Mouse (Mus musculus) neural tube, embryonic 15.5 days (tissue): Measurements from ENCODE around the gene Ptgfrn. TPM values are rescaled to one million over a fixed set of nuclear protein-coding genes. Genes with fewer than 3 reads are reported as not detected.

Experiments used
- ATAC-seq: fragments of 200-750 bp; cut with Nextera tagmentation; 2 replicates; pipeline ENCODE4 v1.8.0; 2017; ENCODE audit warnings: mild to moderate bottlenecking, moderate TSS enrichment, moderate library complexity; ENCODE audit not compliant: low FRiP score
- H3K27ac ChIP-seq: fragments of 300-500 bp; sonication (generic); replicated peaks from 2 replicates; pipeline ENCODE4 v1.5.1; 2015; ENCODE audit warnings: mild to moderate bottlenecking, inconsistent platforms
- H3K27me3 ChIP-seq: fragments of 300-500 bp; sonication (generic); replicated peaks from 2 replicates; pipeline ENCODE4 v1.6.1; 2015; ENCODE audit warnings: inconsistent platforms
- H3K36me3 ChIP-seq: fragments of 300-500 bp; sonication (generic); 2 replicates; pipeline ENCODE4 v1.6.1; 2015; ENCODE audit warnings: inconsistent platforms
- H3K4me1 ChIP-seq: fragments of 300-500 bp; sonication (generic); 2 replicates; pipeline ENCODE4 v1.6.1; 2015; ENCODE audit warnings: inconsistent platforms
- H3K4me2 ChIP-seq: fragments of 300-500 bp; sonication (generic); 2 replicates; pipeline ENCODE4 v1.6.1; 2015; ENCODE audit warnings: inconsistent platforms, mild to moderate bottlenecking, moderate library complexity
- H3K4me3 ChIP-seq: fragments of 300-500 bp; sonication (generic); replicated peaks from 2 replicates; pipeline ENCODE4 v1.5.1; 2015; ENCODE audit warnings: mild to moderate bottlenecking, inconsistent platforms
- H3K9ac ChIP-seq: fragments of 300-500 bp; sonication (generic); replicated peaks from 2 replicates; pipeline ENCODE4 v1.6.1; 2015; ENCODE audit warnings: mild to moderate bottlenecking, inconsistent platforms
- H3K9me3 ChIP-seq: fragments of 300-500 bp; sonication (generic); replicated peaks from 2 replicates; pipeline ENCODE4 v1.6.1; 2016; ENCODE audit warnings: inconsistent platforms
- WGBS: fragments of 180-500 bp; shearing (Covaris S2); methylation state at CpG from one replicate; pipeline ENCODE4 v1.1.7; 2015; ENCODE audit warnings: mixed read lengths; 5-methylcytosine and 5-hydroxymethylcytosine counted together
- polyA plus RNA-seq: library from polyadenylated mRNA; unstranded; fragments of >200 nt; fragmentation: Nextera tagmentation; extraction: Ambion mirVana; gene quantifications from 2 replicates; pipeline ENCODE4 v1.2.1, GENCODE M21; 2015

The Ptgfrn gene
- polyA plus RNA-seq, 1 experiment from 2014 or later = 3.0 TPM

- WGBS = 93% methylated on average over 10 of the region's 10 CpGs
- no peak overlapping the region for H3K27ac ChIP-seq
- peaks cover 13% of the 10 kb centered on the region for H3K4me1 ChIP-seq
- no peaks in the 10 kb centered on the region for H3K9me3 ChIP-seq
- H3K4me3 ChIP-seq = no peak overlapping the region
- H3K27me3 ChIP-seq = no peaks in the 10 kb centered on the region
- no peak overlapping the region for H3K9ac ChIP-seq
- ATAC-seq = no peak
- no peak overlapping the region for H3K4me2 ChIP-seq
- H3K36me3 ChIP-seq = no peaks in the 10 kb centered on the region
Measured at GRCm38 (mm10) chr3:101013005-101013404, 97.1 kb downstream of the Ptgfrn start.

DNA sequence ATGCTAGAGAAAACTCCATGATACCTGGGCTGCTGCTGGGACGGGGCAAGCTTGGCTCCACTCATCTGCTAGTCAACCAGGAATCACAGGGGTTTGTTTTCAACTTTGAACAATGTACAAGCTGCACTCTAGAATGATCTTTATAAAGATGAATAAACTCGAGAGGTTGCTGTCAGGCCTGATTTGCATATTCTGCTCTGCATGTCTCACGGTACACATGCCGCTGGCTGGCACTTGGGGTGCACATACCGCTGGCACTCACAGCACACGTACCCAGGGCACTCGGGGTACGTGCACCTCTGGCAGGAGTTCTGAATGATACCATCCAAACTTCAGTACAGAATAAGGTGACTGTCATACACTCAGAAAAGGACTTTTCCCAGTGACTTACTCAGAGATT, 97.5 kb downstream of the Ptgfrn start:
- WGBS = 78% methylated on average over 8 of the region's 8 CpGs
- no peaks in the 10 kb centered on the region for H3K9me3 ChIP-seq
- H3K4me2 ChIP-seq = no peak overlapping the region
- no peak overlapping the region for H3K27ac ChIP-seq
- ATAC-seq = no peak
- H3K36me3 ChIP-seq = no peaks in the 10 kb centered on the region
- peaks cover 13% of the 10 kb centered on the region for H3K4me1 ChIP-seq
- H3K9ac ChIP-seq = no peak overlapping the region
- no peak overlapping the region for H3K4me3 ChIP-seq
- H3K27me3 ChIP-seq = no peaks in the 10 kb centered on the region

DNA sequence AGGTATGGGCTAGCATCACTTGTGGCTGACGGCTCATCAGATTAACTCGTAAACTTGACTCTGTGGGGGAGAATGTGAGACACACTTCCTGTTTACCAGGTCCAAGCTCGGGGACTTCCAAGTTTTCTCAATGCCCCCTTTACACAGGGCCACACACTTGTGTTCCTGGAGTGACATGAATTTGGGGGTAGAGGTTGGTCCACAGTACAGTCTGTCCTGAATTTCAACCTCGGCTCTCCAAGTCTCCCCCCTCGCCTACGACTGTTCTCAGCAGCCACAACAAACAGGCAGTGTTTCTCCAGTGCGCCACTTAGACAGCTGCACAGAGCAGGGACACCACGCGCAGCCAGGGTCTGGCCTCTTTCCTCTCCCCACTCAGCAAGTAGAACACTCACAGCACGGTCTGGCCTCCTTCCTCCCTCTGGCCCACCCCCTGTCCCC, 97.9 kb downstream of the Ptgfrn start:
- Histone ChIP-seq H3K4me1 (peaks cover 13% of the 10 kb centered on the region), H3K27ac (no peak overlapping the region), H3K27me3 (no peaks in the 10 kb centered on the region), H3K4me2 (no peak overlapping the region), H3K9me3 (no peaks in the 10 kb centered on the region), H3K36me3 (no peaks in the 10 kb centered on the region), H3K9ac (no peak overlapping the region), H3K4me3 (no peak overlapping the region)
- ATAC-seq = 0 out of 2 replicates have a peak, but pooled peaks have one; percentile 9
- 64% methylated on average over 10 of the region's 10 CpGs for WGBS

DNA sequence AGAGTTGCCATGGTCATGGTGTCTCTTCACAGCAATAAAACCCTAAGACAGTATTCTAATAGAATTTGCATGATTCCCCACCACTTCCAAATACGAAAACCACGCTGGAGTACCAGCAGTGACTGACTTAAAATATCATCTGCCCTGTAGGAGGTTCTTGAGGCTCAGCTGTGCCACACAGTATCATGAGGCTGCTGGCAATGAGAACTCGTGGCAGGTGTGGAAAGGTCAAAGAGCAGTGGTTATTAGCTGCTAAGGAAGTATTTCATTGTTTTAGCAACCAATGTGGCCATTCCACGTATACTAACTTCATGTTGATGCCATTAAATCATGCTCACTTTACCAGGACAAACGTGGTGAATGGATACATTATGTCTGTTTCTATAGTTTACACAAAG, 98.9 kb downstream of the Ptgfrn start:
- no peaks in the 10 kb centered on the region for H3K9me3 ChIP-seq
- no peak overlapping the region for H3K27ac ChIP-seq
- no peak overlapping the region for H3K9ac ChIP-seq
- WGBS = 52% methylated on average over 5 of the region's 5 CpGs
- H3K36me3 ChIP-seq = no peaks in the 10 kb centered on the region
- no peak overlapping the region for H3K4me2 ChIP-seq
- no peak for ATAC-seq
- H3K4me1 ChIP-seq = peaks cover 13% of the 10 kb centered on the region
- no peaks in the 10 kb centered on the region for H3K27me3 ChIP-seq
- no peak overlapping the region for H3K4me3 ChIP-seq

DNA sequence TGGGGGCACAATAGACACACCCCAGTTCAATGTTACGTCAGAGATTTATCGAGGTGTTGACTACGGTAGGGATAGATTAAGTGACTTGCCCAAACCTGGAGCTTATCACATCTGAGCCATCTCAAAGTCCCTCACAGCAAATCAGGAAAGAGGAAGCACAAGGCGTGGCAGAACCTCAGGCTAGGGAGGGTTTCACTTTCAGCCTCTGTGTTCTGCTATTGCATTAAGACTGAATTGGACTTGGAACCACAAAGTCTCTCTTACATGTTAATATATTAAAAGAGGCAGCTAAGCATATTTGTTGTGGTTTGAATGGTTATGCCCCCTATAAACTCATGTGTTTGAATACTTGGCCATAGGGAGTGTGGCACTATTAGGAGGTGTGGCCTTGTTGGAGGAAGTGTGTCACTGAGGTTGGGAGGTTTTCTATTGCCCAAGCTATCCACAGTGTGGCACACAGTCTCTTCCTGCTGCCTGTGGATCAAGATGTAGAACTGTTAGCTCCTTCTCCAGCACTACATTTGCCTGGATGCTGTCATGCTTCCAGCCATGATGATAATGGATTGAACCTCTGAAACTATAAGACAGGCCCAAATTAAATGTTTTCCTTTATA, 99.4 kb downstream of the Ptgfrn start:
- H3K27ac ChIP-seq = no peak overlapping the region
- peaks cover 13% of the 10 kb centered on the region for H3K4me1 ChIP-seq
- no peak overlapping the region for H3K4me3 ChIP-seq
- WGBS = 94% methylated on average over 4 of the region's 4 CpGs
- no peaks in the 10 kb centered on the region for H3K9me3 ChIP-seq
- H3K9ac ChIP-seq = no peak overlapping the region
- no peaks in the 10 kb centered on the region for H3K36me3 ChIP-seq
- no peak for ATAC-seq
- H3K27me3 ChIP-seq = no peaks in the 10 kb centered on the region
- no peak overlapping the region for H3K4me2 ChIP-seq

GRCm38 (mm10) chr3:101007112-101007782, 102.8 kb downstream of the Ptgfrn start:
- 70% methylated on average over 5 of the region's 5 CpGs for WGBS
- H3K4me3 ChIP-seq = no peak overlapping the region
- no peak overlapping the region for H3K4me2 ChIP-seq
- no peaks in the 10 kb centered on the region for H3K36me3 ChIP-seq
- no peaks in the 10 kb centered on the region for H3K4me1 ChIP-seq
- no peak overlapping the region for H3K9ac ChIP-seq
- H3K27me3 ChIP-seq = no peaks in the 10 kb centered on the region
- H3K9me3 ChIP-seq = no peaks in the 10 kb centered on the region
- peak; percentile 63; the same call in 1 of the 2 replicates for ATAC-seq
- H3K27ac ChIP-seq = no peak overlapping the region

DNA sequence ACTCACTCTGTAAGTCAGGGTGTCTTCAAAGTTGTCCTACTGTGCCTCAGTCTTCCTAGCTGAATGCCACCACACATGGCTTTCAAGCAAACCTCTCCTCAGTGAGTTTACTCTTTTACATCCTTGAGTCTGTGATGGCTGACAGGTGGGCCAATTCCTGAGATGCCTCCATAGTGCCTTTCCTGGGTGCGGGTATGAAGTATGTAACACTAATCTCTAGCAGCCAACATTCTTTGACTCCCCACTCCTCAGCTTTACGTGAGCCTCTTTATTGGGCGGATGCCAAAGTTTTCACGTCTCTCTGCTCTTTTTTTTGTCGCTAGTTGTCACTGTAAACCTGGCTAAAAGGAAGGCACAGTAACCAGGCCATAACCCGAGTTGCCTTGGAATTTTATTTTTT, 104.7 kb downstream of the Ptgfrn start:
- ATAC-seq = no peak
- H3K4me3 ChIP-seq = no peak overlapping the region
- H3K4me1 ChIP-seq = no peaks in the 10 kb centered on the region
- no peak overlapping the region for H3K4me2 ChIP-seq
- H3K9me3 ChIP-seq = no peaks in the 10 kb centered on the region
- no peaks in the 10 kb centered on the region for H3K36me3 ChIP-seq
- H3K9ac ChIP-seq = no peak overlapping the region
- no peaks in the 10 kb centered on the region for H3K27me3 ChIP-seq
- H3K27ac ChIP-seq = no peak overlapping the region
- WGBS = 84% methylated on average over 6 of the region's 6 CpGs

GRCm38 (mm10) chr3:101003575-101004356, 106.3 kb downstream of the Ptgfrn start:
- no peak for ATAC-seq
- H3K36me3 ChIP-seq = no peaks in the 10 kb centered on the region
- H3K4me1 ChIP-seq = no peaks in the 10 kb centered on the region; the same call in 1 of the 2 replicates
- no peak overlapping the region for H3K9ac ChIP-seq
- no peaks in the 10 kb centered on the region for H3K27me3 ChIP-seq
- no peaks in the 10 kb centered on the region for H3K9me3 ChIP-seq
- H3K4me3 ChIP-seq = no peak overlapping the region
- H3K27ac ChIP-seq = no peak overlapping the region
- no peak overlapping the region for H3K4me2 ChIP-seq
- WGBS = 89% methylated on average over 15 of the region's 15 CpGs

DNA sequence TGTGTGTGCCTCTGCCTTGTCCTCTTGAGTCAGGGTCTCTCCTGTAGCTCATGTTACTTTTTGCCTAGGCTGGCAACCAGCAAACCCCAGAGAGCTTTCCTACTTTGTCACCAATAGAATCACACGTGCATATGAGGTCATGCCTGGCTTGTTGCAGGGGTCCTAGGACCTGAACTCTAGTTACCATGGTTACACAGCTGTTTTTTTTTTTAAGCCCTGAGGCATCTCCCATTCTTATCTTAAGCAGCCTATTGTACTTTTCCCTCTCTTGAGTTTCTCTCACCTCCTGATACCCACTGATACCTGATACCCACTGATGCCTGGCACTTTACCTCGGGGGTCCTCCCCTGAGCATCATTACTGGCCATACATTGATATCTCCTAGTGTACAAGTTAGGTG, 110.3 kb downstream of the Ptgfrn start:
- ATAC-seq = no peak
- no peaks in the 10 kb centered on the region for H3K36me3 ChIP-seq
- WGBS = 46% methylated on average over 2 of the region's 2 CpGs
- H3K27me3 ChIP-seq = no peaks in the 10 kb centered on the region
- no peaks in the 10 kb centered on the region; the same call in 1 of the 2 replicates for H3K4me1 ChIP-seq
- H3K4me2 ChIP-seq = no peak overlapping the region
- no peak overlapping the region for H3K4me3 ChIP-seq
- no peak overlapping the region for H3K9ac ChIP-seq
- H3K9me3 ChIP-seq = no peaks in the 10 kb centered on the region
- no peak overlapping the region for H3K27ac ChIP-seq

DNA sequence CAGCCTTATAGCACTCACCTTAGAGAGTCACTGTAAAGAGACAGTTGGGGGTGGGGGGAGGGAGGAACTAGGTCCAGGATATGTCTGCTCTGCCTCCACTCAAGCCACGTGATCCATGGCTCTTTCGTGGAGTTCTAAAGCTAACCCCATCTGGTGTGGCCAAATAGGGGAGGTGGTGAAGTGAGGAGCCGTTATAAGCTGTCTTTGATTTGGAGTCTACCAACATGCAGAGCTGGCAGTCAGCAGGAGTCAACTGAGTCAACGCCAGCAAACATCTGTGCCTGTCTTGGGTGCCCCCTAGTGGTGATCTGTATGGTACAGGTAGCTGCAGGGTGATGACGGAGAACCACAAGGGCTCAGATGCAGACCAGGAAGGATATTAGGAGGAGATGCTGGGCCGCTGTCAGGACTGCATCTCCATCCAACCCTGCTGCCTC, 111.2 kb downstream of the Ptgfrn start:
- H3K4me2 ChIP-seq = no peak overlapping the region
- no peak overlapping the region for H3K4me3 ChIP-seq
- H3K27me3 ChIP-seq = no peaks in the 10 kb centered on the region
- 12% methylated on average over 6 of the region's 6 CpGs for WGBS
- no peak for ATAC-seq
- no peak overlapping the region for H3K9ac ChIP-seq
- no peaks in the 10 kb centered on the region; the same call in 1 of the 2 replicates for H3K4me1 ChIP-seq
- no peaks in the 10 kb centered on the region for H3K36me3 ChIP-seq
- no peak overlapping the region for H3K27ac ChIP-seq
- H3K9me3 ChIP-seq = no peaks in the 10 kb centered on the region

DNA sequence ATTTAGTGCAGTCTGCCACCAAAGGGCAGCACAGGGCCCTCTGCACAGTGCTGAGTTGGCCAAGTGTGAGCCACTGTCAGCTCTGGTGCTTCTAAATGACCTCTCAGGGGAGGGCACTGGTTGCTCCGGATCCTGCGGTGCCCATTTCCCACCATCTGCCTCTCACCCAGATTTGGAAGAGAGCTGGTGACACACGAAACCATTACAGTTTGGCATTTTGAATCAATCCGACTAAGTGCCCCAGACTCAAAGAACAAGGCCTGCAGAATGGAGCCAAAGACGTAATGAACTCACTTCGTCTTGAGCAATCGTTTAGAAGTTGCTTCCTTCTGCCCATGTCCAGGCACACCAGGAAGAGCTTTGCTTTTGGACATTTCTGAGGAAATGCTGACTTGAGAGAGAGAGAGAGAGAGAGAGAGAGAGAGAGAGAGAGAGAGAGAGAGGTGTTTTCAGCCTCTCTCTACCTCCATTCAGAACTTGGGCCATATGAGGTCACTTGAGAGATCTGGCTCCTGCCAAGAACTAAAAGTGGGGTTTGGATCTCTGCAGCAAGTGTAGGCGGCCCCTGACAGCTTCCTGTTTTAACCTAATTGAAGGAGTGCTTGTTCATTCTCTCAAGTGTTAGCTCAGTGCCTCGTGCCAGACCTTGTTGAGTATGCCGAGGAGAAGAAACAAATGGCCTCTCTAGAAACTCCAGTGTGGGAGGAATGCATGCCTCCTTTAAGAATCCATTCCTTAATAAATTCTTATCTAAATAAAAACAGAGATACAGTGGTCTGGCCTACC, 112.1 kb downstream of the Ptgfrn start:
- no peaks in the 10 kb centered on the region for H3K27me3 ChIP-seq
- no peak overlapping the region for H3K9ac ChIP-seq
- no peak for ATAC-seq
- H3K9me3 ChIP-seq = no peaks in the 10 kb centered on the region
- no peak overlapping the region for H3K4me3 ChIP-seq
- H3K36me3 ChIP-seq = no peaks in the 10 kb centered on the region
- no peaks in the 10 kb centered on the region; the same call in 1 of the 2 replicates for H3K4me1 ChIP-seq
- no peak overlapping the region for H3K27ac ChIP-seq
- no peak overlapping the region for H3K4me2 ChIP-seq
- WGBS = 77% methylated on average over 10 of the region's 10 CpGs
